Mouse (Mus musculus): Measurements from ENCODE around the gene Mthfs. TPM values are rescaled to one million over a fixed set of nuclear protein-coding genes. Genes with fewer than 3 reads are reported as not detected.

Gene Mthfs
- polyA plus RNA-seq, 1 experiment from 2014 or later, result 15.4 TPM

DNA sequence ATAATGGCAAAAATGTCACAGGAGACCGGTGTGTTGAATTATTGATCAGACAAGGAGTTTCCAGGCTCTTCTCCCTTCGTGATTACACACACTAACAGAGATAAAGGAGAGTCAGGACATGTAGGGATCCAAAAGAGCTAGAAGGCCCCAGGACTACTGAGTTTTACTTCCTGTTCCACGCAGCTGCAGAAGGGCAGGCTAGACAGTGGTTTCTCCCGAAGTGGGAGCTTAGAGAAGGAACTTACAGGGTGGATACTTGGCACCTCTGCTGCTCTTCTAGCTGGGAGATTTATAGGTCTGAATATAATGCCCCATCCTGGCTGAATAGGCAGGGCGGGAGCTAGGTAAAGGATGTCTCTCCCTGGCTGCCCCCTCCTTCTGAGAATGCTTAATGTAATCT, 57.1 kb downstream of the Mthfs start:
- 38% methylated on average over 5 of the region's 5 CpGs for WGBS (ENCODE audit: insufficient replicate concordance)
- no peak overlapping the region for H3K27ac ChIP-seq (ENCODE audit: low read length)

GRCm38 (mm10) chr9:89270376-89270775, 59.9 kb downstream of the Mthfs start:
- H3K27me3 ChIP-seq (ENCODE audit: control insufficient read depth, insufficient read depth, low read depth, low read length), result no peaks in the 10 kb centered on the region
- WGBS (ENCODE audit: insufficient replicate concordance), result 52% methylated on average over 2 of the region's 2 CpGs
- no peak overlapping the region for H3K4me2 ChIP-seq (ENCODE audit: low read depth, low read length)
- no peak overlapping the region for H3K4me3 ChIP-seq (ENCODE audit: low read depth, low read length)
- no peak overlapping the region for H3K9ac ChIP-seq (ENCODE audit: low read depth, low read length)
- H3K9me3 ChIP-seq (replicated peaks; ENCODE audit: control insufficient read depth, low read length), result no peaks in the 10 kb centered on the region
- no peaks in the 10 kb centered on the region for H3K36me3 ChIP-seq (ENCODE audit: control insufficient read depth, insufficient read depth)
- H3K4me1 ChIP-seq (ENCODE audit: control insufficient read depth, low read depth, low read length), result no peaks in the 10 kb centered on the region
- no peak overlapping the region for H3K27ac ChIP-seq (ENCODE audit: low read length)
- no peak for ATAC-seq (ENCODE audit: low read depth)

More for the DNA sequence above, 57.1 kb downstream of the Mthfs start:
- H3K4me1 ChIP-seq (ENCODE audit: control insufficient read depth, low read depth, low read length), result no peaks in the 10 kb centered on the region
- no peaks in the 10 kb centered on the region for H3K27me3 ChIP-seq (ENCODE audit: control insufficient read depth, insufficient read depth, low read depth, low read length)
- ATAC-seq (ENCODE audit: low read depth), result no peak
- no peak overlapping the region for H3K4me3 ChIP-seq (ENCODE audit: low read depth, low read length)
- H3K36me3 ChIP-seq (ENCODE audit: control insufficient read depth, insufficient read depth), result no peaks in the 10 kb centered on the region
- H3K4me2 ChIP-seq (ENCODE audit: low read depth, low read length), result no peak overlapping the region
- H3K9ac ChIP-seq (ENCODE audit: low read depth, low read length), result no peak overlapping the region
- no peaks in the 10 kb centered on the region for H3K9me3 ChIP-seq (replicated peaks; ENCODE audit: control insufficient read depth, low read length)

DNA sequence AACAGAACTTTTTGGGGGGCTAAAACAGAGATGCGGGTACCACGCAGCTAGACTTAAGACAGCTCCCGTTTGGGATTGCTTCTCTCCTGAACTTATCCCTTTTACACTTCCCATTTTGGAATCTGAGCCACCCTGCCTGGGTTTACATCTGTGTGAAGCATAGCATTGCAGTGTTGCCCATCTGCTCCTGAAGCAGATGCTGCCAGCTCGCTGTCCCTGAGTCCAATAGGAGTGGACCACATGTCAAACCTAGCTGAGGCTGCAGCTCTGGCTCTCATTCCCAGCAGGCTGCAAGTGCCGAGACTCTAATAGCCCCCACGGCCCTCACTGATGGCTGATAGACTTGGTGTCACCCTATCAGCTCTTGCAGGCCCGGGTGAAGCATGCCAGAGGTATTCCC, 63.3 kb downstream of the Mthfs start:
- Histone ChIP-seq H3K9me3 (replicated peaks; ENCODE audit: control insufficient read depth, low read length) (no peaks in the 10 kb centered on the region), H3K4me2 (ENCODE audit: low read depth, low read length) (no peak overlapping the region), H3K4me3 (ENCODE audit: low read depth, low read length) (no peak overlapping the region), H3K27me3 (ENCODE audit: control insufficient read depth, insufficient read depth, low read depth, low read length) (no peaks in the 10 kb centered on the region), H3K36me3 (ENCODE audit: control insufficient read depth, insufficient read depth) (no peaks in the 10 kb centered on the region), H3K9ac (ENCODE audit: low read depth, low read length) (no peak overlapping the region), H3K27ac (ENCODE audit: low read length) (no peak overlapping the region), H3K4me1 (ENCODE audit: control insufficient read depth, low read depth, low read length) (no peaks in the 10 kb centered on the region)
- 64% methylated on average over 7 of the region's 7 CpGs for WGBS (ENCODE audit: insufficient replicate concordance)
- ATAC-seq (ENCODE audit: low read depth), result no peak

- Histone ChIP-seq H3K27ac (ENCODE audit: low read length) (no peak overlapping the region), H3K9ac (ENCODE audit: low read depth, low read length) (no peak overlapping the region), H3K4me2 (ENCODE audit: low read depth, low read length) (no peak overlapping the region), H3K9me3 (replicated peaks; ENCODE audit: control insufficient read depth, low read length) (no peaks in the 10 kb centered on the region), H3K4me3 (ENCODE audit: low read depth, low read length) (no peak overlapping the region), H3K27me3 (ENCODE audit: control insufficient read depth, insufficient read depth, low read depth, low read length) (no peaks in the 10 kb centered on the region), H3K4me1 (ENCODE audit: control insufficient read depth, low read depth, low read length) (no peaks in the 10 kb centered on the region), H3K36me3 (ENCODE audit: control insufficient read depth, insufficient read depth) (no peaks in the 10 kb centered on the region)
- WGBS (ENCODE audit: insufficient replicate concordance), result 64% methylated on average over 8 of the region's 8 CpGs
- ATAC-seq (ENCODE audit: low read depth), result no peak
Measured at GRCm38 (mm10) chr9:89278207-89278606, 67.7 kb downstream of the Mthfs start.

DNA sequence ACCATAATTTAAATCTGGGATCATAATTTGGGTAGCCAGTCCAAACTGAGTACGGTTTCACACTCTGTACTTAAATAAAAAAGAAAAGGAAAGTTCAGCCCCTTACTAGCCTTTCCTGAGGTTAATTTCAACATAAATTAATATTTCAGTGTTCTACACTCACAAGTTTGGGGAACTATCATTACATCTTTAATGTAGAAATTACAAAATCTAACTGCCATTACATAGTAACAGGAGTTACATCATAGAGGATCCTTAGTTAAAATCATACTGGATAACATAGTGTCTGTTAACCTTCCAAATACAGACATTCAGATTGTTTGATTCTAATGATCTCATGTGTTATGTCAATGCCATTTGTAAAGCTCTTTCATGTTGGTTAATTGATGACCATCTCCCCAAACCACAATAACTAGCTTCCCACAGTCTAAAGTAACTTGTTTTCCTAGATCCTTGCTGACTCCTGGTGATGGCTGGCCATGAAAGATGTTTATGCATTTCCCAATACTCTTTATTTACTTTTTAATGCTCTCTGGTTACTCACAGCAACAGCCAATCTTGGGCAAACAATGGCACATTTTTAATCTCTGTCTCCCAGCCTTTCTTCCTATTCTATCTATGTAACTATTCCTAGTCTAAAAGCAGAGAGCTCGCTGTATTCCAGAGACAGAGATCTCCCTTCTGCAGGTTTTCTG, 72.0 kb downstream of the Mthfs start:
- no peaks in the 10 kb centered on the region for H3K36me3 ChIP-seq (ENCODE audit: control insufficient read depth, insufficient read depth)
- H3K9ac ChIP-seq (ENCODE audit: low read depth, low read length), result no peak overlapping the region
- H3K27me3 ChIP-seq (ENCODE audit: control insufficient read depth, insufficient read depth, low read depth, low read length), result no peaks in the 10 kb centered on the region
- no peak overlapping the region for H3K27ac ChIP-seq (ENCODE audit: low read length)
- H3K9me3 ChIP-seq (replicated peaks; ENCODE audit: control insufficient read depth, low read length), result no peaks in the 10 kb centered on the region
- no peak overlapping the region for H3K4me3 ChIP-seq (ENCODE audit: low read depth, low read length)
- no peak for ATAC-seq (ENCODE audit: low read depth)
- 46% methylated on average over 2 of the region's 2 CpGs for WGBS (ENCODE audit: insufficient replicate concordance)
- H3K4me1 ChIP-seq (ENCODE audit: control insufficient read depth, low read depth, low read length), result no peaks in the 10 kb centered on the region
- H3K4me2 ChIP-seq (ENCODE audit: low read depth, low read length), result no peak overlapping the region

DNA sequence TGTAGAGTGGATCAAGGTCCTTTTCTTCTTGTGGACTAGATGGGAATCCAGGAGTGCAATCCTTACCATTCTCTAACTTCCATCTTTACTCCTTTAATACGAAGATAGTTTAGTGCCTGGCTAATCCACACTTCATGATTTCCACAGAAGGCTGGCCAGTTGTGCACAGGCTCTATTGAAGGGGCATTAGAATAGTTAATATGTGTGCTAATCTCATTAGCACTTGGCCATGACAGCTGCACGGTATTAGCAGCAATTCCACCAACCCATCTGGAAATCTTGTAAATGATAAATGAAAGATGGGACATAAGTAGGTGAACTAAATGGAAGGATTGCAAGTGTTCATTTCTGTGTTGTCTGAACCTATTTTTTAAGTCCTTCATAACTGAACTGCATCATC, 77.6 kb downstream of the Mthfs start:
- no peaks in the 10 kb centered on the region for H3K9me3 ChIP-seq (replicated peaks; ENCODE audit: control insufficient read depth, low read length)
- H3K27me3 ChIP-seq (ENCODE audit: control insufficient read depth, insufficient read depth, low read depth, low read length), result no peaks in the 10 kb centered on the region
- no peak overlapping the region for H3K4me3 ChIP-seq (ENCODE audit: low read depth, low read length)
- WGBS (ENCODE audit: insufficient replicate concordance), result 57% methylated on average over 2 of the region's 2 CpGs
- no peak overlapping the region for H3K9ac ChIP-seq (ENCODE audit: low read depth, low read length)
- no peak overlapping the region for H3K4me2 ChIP-seq (ENCODE audit: low read depth, low read length)
- no peak for ATAC-seq (ENCODE audit: low read depth)
- no peaks in the 10 kb centered on the region for H3K4me1 ChIP-seq (ENCODE audit: control insufficient read depth, low read depth, low read length)
- H3K27ac ChIP-seq (ENCODE audit: low read length), result no peak overlapping the region
- no peaks in the 10 kb centered on the region for H3K36me3 ChIP-seq (ENCODE audit: control insufficient read depth, insufficient read depth)

GRCm38 (mm10) chr9:89293364-89293763, 82.9 kb downstream of the Mthfs start:
- Histone ChIP-seq H3K4me3 (ENCODE audit: low read depth, low read length) (no peak overlapping the region), H3K4me1 (ENCODE audit: control insufficient read depth, low read depth, low read length) (no peaks in the 10 kb centered on the region), H3K27ac (ENCODE audit: low read length) (no peak overlapping the region), H3K9ac (ENCODE audit: low read depth, low read length) (no peak overlapping the region), H3K4me2 (ENCODE audit: low read depth, low read length) (no peak overlapping the region), H3K36me3 (ENCODE audit: control insufficient read depth, insufficient read depth) (no peaks in the 10 kb centered on the region), H3K9me3 (replicated peaks; ENCODE audit: control insufficient read depth, low read length) (no peaks in the 10 kb centered on the region), H3K27me3 (ENCODE audit: control insufficient read depth, insufficient read depth, low read depth, low read length) (no peaks in the 10 kb centered on the region)
- 56% methylated on average over 3 of the region's 3 CpGs for WGBS (ENCODE audit: insufficient replicate concordance)
- no peak for ATAC-seq (ENCODE audit: low read depth)

GRCm38 (mm10) chr9:89294121-89294520, 83.6 kb downstream of the Mthfs start:
- no peak overlapping the region for H3K4me3 ChIP-seq (ENCODE audit: low read depth, low read length)
- 52% methylated on average over 3 of the region's 3 CpGs for WGBS (ENCODE audit: insufficient replicate concordance)
- H3K4me1 ChIP-seq (ENCODE audit: control insufficient read depth, low read depth, low read length), result no peaks in the 10 kb centered on the region
- H3K36me3 ChIP-seq (ENCODE audit: control insufficient read depth, insufficient read depth), result no peaks in the 10 kb centered on the region
- H3K27me3 ChIP-seq (ENCODE audit: control insufficient read depth, insufficient read depth, low read depth, low read length), result no peaks in the 10 kb centered on the region
- no peak overlapping the region for H3K27ac ChIP-seq (ENCODE audit: low read length)
- no peak overlapping the region for H3K9ac ChIP-seq (ENCODE audit: low read depth, low read length)
- no peak for ATAC-seq (ENCODE audit: low read depth)
- H3K9me3 ChIP-seq (replicated peaks; ENCODE audit: control insufficient read depth, low read length), result no peaks in the 10 kb centered on the region
- no peak overlapping the region for H3K4me2 ChIP-seq (ENCODE audit: low read depth, low read length)

GRCm38 (mm10) chr9:89305637-89306036, 95.2 kb downstream of the Mthfs start:
- H3K9me3 ChIP-seq (replicated peaks; ENCODE audit: control insufficient read depth, low read length), result no peaks in the 10 kb centered on the region
- H3K27me3 ChIP-seq (ENCODE audit: control insufficient read depth, insufficient read depth, low read depth, low read length), result no peaks in the 10 kb centered on the region
- no peak overlapping the region for H3K9ac ChIP-seq (ENCODE audit: low read depth, low read length)
- H3K4me3 ChIP-seq (ENCODE audit: low read depth, low read length), result no peak overlapping the region
- no peaks in the 10 kb centered on the region for H3K4me1 ChIP-seq (ENCODE audit: control insufficient read depth, low read depth, low read length)
- H3K36me3 ChIP-seq (ENCODE audit: control insufficient read depth, insufficient read depth), result no peaks in the 10 kb centered on the region
- no peak overlapping the region for H3K27ac ChIP-seq (ENCODE audit: low read length)
- ATAC-seq (ENCODE audit: low read depth), result no peak
- WGBS (ENCODE audit: insufficient replicate concordance), result 56% methylated on average over 2 of the region's 2 CpGs
- no peak overlapping the region for H3K4me2 ChIP-seq (ENCODE audit: low read depth, low read length)

Measured in liver, embryonic 16.5 days (tissue).